Mouse (Mus musculus) retina, embryonic 14.5 days (tissue): Measurements from ENCODE around the gene Tmem269.

Source experiments
- DNase-seq: peaks from one replicate; pipeline ENCODE4 v3.0.0-alpha.2; 2015; ENCODE audit warnings: low spot score

Tmem269 gene

GRCm38 (mm10) chr4:119218169-119218568 lies at the start of gene Tmem269:
TSS of gene Tmem269 (minus strand) at chr4:119218217.
- peak; percentile 19 for DNase-seq

GRCm38 (mm10) chr4:119266606-119267005 lies 48.6 kb upstream of the Tmem269 start:
- DNase-seq, result no peak

GRCm38 (mm10) chr4:119263459-119263858 lies 45.4 kb upstream of the Tmem269 start:
- DNase-seq, result no peak

DNA sequence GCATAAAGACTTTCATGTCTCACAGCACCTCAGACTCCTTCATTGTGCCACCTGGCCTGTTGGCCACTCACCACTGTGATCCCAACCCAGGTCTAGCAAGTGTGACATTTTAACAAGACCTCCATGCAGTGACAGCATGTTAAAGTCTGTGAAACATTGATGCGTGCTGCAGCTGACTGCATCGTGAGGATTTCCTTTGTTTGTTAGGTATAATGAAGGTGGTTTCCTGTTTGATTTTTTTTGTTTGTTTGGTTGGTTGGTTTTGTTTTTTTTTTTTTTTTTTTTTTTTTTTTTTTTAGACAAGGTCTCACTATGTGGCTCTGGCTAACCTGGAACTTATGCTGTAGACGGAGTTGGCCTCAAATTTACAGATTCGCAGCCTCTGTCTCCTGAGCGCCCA lies 44.5 kb upstream of the Tmem269 start:
- no peak for DNase-seq

- no peak for DNase-seq
These were observed 43.2 kb upstream of the Tmem269 start for GRCm38 (mm10) chr4:119261087-119261713.

DNA sequence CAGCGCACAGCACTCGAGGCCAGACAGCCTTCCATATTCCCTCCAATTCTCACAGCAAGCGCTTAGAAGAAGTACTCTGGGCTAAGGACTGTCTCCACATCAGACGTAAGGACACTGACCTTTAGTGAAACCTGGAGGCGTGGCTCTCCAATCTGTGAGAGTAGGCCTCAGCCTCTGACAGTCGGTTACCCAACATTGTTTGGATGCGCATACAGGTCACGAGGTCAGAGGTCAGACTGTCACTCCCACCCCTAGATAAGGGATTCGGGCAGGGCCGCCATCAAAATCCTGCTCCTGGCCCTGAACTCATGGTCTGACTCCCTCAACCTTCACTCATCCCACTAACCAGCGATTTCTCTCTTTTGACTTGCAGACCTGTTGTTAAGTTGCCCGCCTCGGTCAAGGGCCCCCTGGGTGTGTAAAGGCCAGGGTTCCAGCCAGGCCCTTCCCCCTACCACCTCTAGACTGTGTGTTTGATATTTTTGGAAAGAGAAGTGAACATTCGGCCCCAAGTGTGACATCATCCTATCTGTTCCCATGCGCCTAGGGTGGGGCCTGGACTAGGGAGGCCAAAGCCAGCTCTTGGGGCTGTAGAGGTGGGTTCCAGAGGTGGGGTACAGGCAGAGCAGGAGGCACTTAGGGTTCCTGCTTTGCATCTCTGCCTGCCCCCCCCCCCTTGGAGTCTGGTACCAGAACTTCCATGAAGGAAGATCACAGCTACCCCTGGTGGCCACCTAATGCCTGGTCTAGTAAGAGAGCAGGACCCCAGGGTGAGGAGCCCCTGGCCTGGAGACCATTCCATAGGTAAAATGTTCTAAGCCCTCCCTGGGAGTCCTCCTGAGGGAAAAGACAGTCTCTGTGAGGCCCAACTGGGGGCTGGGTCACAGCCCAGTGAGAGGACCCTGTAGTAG lies 41.6 kb upstream of the Tmem269 start:
- peak; percentile 24 for DNase-seq

DNA sequence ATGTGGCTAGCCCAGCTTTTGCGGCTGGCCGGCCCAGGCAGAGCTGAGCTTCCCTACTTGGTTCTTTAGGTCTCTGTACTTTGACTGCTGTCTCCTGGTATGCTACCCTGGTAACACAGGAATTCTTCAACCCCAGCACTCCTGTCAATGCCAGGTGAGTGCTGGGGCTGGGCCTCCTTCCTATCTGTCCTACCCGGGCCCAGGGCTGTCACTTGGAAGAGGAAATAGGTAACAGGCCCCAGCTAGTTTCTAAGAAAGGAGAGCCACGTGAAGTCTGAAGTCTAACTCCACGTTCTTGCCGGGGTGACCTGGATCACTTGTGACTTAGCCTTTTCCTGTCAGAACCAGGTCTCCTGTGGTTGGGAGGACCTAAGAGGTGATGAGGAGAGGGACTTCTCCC lies 39.1 kb upstream of the Tmem269 start:
- DNase-seq, result no peak

GRCm38 (mm10) chr4:119255351-119255750 lies 37.3 kb upstream of the Tmem269 start, which contains the start of gene Cldn19:
TSS of gene Cldn19 (plus strand) at chr4:119255414.
- no peak for DNase-seq

- peak; percentile 44 for DNase-seq
These were observed 36.1 kb upstream of the Tmem269 start for GRCm38 (mm10) chr4:119254012-119254618.

- no peak for DNase-seq
These were observed 34.2 kb upstream of the Tmem269 start for GRCm38 (mm10) chr4:119252025-119252808.

DNA sequence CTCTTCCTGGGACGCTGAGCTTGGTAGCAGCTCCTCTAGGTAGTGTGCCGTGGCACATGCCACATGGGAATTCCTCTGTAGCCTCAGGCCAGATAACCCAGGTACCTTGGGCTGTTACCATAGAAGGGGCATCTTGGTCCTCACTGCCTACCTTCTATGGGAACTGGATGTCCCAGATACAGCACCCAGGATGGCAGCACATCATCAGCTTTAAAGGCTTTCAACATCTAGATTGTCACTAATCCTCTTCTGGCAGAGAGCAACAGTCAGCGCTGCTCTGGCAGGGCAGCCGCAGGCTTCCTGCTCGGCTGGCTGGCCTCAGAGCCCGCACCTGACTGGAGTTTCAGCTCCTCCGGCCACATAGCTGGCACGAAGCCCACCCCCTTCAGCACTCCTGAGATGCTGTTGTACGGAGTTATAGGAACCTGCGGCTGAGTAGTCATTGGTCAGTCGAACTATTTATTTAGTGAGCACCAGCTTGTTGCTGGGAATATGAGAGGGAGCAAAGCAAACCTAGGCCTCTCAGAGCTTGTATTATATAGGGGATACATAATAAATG lies 30.5 kb upstream of the Tmem269 start:
- no peak for DNase-seq

DNA sequence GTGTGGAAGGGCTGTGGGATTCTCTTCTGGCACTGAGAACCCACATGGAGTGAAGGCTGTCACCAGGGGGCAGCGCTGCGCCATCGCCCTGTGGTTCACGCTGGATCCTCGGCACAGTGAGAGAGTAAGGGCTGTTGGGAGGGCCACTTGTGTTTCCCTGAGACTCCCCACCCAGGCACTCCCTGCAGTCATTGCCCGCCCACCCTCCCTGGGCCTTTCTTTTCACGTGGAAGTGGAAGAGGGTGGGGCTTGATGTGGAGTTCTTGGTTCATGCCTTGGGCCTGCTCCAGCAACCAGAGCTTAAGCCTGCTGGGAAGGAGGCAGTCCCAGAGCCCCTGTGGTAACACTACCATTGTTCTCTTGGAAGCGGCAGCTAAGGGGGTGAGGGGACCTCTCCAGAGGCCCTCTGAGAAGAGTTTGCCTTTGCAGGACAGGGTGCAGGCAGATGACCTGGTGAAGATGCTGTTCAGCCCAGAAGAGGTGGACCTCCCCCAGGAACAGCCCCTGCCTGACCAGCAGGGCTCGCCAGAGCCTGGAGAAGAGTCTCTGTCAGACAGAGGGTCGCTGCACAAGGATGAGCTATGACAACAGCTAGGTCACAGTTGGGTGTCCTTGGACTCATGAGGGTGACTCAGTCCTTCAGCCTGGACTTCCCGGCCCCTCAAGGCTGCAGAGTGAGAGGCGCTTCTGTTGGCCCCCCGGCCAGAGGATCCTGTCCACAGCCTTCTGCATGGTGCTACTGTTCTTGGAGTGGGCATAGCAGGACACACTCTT lies 29.6 kb upstream of the Tmem269 start:
- peak; percentile 87 for DNase-seq

- no peak for DNase-seq
These were observed 28.7 kb upstream of the Tmem269 start for GRCm38 (mm10) chr4:119246688-119247225.

- DNase-seq, result no peak
These were observed 27.9 kb upstream of the Tmem269 start for GRCm38 (mm10) chr4:119245961-119246360.

GRCm38 (mm10) chr4:119245556-119245955 lies 27.5 kb upstream of the Tmem269 start:
- DNase-seq, result no peak

DNA sequence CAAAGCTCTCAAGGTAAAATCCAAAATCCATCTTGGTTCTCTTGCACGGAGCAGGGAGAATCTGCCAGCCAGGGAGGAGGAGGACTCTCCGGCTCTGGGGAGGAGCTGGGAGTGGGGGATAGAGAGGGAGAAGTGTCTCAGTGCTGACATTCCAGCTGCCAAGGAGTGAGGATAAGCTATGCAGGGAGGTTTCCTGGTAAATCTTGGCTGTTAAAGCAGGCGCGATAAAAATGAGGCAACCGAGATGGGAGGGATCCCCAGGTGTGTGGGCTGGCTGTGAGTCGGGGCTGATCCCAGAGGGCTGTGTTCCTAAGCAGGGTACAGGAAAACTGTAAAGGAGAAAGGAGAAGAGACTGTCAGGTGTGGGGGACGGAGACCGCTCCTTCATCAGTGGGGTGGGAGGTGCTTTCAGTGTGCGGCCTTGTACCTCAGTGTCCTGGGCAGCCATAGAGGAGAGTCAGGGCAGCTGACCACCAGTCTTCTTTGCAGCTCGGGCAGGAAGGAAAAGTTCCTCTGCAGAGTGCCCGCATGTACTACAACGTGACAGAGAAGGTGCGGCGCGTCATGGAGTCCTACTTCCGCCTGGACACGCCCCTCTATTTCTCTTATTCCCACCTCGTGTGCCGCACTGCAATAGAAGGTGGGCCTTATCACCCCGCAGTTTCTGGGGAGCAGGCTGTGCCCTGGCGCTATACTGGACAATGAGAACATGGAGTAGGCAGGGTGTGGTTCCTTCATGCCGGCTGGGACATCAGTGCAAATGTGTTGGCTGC lies 26.6 kb upstream of the Tmem269 start:
- no peak for DNase-seq

DNA sequence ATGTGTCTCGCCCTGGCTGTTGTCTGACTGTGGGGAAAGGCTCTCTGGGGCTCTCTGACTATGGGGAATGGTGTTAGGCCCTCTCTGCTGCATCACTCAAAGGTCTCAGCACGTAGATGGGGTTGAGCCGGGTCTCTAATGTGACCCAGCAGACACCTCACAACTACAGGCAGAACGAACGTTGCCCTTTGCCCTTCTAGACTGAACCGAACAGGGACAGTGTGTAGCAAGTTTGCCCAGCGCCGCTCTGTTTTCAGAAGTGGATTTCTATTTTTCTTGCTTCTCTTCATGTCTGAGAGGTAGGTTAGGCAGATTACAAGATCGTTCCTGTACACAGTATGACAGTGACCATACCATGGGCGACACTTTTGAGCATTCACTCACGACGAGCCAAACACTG lies 24.6 kb upstream of the Tmem269 start:
- DNase-seq, result no peak

DNA sequence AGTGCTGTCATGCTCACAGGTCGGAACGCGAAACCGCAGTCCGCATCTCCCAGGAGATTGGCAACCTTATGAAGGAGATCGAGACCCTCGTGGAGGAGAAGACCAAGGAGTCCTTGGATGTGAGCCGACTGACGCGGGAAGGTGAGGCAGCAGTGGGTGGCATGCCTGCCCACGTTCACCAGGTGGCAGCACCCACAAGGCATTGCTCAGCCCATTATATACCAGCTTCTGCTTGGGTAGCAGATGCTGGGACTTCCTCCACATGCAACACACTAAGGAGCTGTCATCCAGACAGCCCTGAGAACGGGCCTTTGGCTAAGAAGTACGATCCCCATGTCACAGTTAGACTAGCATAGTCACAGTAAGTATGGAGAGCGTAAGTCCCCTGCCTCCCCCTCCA lies 23.6 kb upstream of the Tmem269 start:
- DNase-seq, result no peak

- peak; percentile 89 for DNase-seq
These were observed 21.2 kb upstream of the Tmem269 start for GRCm38 (mm10) chr4:119239181-119239682.

DNA sequence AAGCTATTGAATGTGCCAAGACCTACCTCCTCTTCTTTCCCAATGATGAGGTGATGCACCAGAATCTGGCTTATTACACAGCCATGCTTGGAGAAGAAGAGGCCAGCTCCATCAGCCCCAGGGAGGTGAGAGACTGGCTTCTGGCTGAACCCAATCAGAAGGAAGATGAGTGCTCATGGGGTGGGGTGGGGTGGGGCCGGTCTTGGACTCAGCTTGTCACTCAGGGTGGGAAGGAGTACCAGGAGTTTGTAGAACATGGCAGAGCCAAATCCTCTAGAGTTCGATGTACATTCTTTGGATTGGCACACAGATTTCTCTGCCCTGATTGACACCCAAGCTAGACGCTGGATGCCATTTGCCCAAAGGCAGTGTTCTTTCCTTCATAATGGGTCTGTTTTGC lies 20.6 kb upstream of the Tmem269 start:
- no peak for DNase-seq
